Mouse (Mus musculus) olfactory bulb, adult 2 months (tissue): ENCODE measurements at regions not wholly inside any gene's neighbourhood (a gene's known extent, or its start where the extent isn't known, plus 50 kb on each side); places are given as distances from the start of the nearest gene placed in this dataset.

Experiments used
- CTCF ChIP-seq: fragments of 200-500 bp; IDR thresholded peaks from 2 replicates; pipeline ENCODE4 v1.5.1; 2012; ENCODE audit warnings: low read depth, mild to moderate bottlenecking, low read length, moderate library complexity; ENCODE audit not compliant: insufficient read depth
- POLR2A ChIP-seq: fragments of 200-500 bp; IDR thresholded peaks from 2 replicates; pipeline ENCODE4 v1.6.1; 2012; ENCODE audit warnings: mild to moderate bottlenecking, low read depth, low read length, moderate library complexity; ENCODE audit not compliant: insufficient read depth

- TF ChIP-seq CTCF (no peak), POLR2A (no peak)
Measured at GRCm38 (mm10) chr13:57230253-57230652, 334.5 kb upstream of the Trpc7 start.
